Mouse (Mus musculus) erythroblast, adult 5-6 weeks (primary cell): ENCODE results near the gene Flii. TPM values are rescaled to one million over a fixed set of nuclear protein-coding genes. Genes with fewer than 3 reads are reported as not detected.

Experiments used
- ATAC-seq: replicated peaks from 2 replicates; pipeline ENCODE4 v1.8.0; 2016; ENCODE audit warnings: moderate number of reproducible peaks, mild to moderate bottlenecking, moderate TSS enrichment, inconsistent platforms; ENCODE audit not compliant: poor library complexity, low FRiP score, severe bottlenecking
- total RNA-seq, 2 experiments: library from RNA; stranded (forward) in 1 of 2; stranded (reverse) in 1 of 2; fragments of 150-400 nt in 1 of 2; fragments of 200-764, 138-1000 nt in 1 of 2; gene quantifications; 2 replicates each; pipeline versions ENCODE4 v1.2.3 to v1.2.4; 2015 to 2017; ENCODE audit warnings: low replicate concordance in 2 of 2

The Flii gene
- 26.9 and 54.8 TPM in 2 replicates for total RNA-seq (2015; ENCODE audit: low replicate concordance)
- 32.3 and 66.9 TPM in 2 replicates for total RNA-seq (2017; ENCODE audit: low replicate concordance)

DNA sequence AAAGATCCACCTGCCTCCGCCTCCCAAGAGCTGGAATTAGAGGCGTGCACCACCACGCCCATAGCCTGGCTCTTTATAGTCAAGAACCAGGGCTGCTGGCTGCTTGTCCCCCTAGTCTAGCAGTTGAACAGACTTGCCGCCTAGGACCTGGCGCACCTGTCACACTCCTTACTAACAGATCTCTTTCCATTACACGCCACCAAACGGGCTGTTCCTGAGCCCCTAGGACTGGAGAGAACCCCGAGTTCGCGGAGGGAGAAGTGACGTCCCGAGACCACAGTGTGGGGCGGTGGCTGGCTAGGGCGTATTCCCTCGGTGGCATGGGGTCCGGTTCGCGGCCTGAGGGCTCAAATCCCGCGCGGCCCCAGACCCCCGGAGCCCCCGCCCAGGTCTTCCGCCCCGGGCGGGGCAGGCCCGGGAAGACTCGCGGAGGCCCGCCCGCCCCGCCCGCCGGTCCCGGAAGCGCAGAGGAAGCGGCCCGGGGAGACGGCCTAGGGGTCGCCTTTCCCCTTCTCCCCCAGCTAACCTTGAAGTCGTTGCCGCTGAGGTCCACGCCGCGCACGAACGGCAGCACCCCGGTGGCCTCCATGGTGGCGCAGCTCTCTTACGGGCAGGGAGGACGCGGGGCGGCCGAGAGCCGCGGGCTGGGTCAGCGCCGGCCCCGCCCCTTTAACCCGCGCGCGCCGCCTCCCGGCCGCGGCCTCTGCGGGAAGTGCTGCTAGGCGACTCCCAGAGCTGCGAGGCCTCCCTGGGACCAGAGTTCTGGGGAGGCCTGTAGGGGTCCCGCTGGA lies at the start of gene Flii:
Gene Flii, minus strand, starts transcription at position 663 of the 791 bp plus-strand sequence.
- ATAC-seq: peak; percentile 69

DNA sequence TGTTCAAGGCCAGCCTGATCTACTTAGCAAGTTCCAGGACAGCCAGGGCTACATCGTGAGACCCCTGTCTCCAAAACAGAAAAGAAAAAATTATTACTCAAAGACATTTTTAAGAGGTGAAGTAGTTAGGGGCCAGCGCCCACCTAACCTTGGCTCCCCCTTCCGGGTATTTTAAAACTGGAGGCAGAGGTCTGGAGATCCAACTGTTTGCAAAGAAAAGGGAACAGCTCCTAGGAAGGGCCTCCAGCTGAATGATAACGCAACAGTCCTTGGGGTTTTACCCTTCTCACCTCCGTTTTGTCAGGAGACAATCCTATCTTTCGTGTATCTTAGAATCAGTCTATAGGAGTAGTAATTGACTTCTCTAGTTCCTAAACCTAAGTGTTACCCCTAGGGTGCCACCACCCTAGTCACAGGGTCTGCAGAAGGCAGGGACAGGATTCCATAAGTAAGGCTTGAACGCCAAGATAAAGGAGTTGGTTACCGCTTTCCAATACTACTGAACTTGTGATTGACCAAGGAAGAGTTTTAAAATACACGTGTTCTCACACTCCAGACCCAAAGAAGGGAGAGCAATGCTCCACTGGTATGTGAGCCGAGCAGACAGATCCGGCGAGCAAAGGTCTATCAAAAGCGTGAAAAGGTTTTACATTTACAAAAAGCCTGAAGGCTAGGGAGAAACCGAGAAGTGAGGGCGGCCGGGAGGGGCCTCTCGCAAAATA lies 49.2 kb upstream of the Flii start:
- ATAC-seq: peak; percentile 13

DNA sequence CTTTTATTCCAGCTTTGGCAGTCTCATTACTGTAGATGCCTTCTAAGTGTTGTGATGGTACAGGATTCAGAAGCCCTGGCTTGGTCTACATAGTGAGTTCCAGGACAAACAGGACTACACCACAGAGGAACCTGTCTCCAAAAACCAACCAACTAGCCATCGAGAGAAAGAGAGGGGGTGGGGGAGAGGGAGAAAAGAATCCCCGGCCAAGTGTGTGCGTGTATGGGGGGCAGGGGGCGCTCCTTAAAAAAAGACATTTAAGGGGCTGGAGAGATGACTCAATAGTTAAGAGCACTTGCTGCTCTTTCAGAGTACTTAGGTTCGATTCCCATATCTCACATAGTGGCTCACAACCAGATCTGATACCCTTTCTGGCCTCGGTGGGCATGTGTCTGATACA lies 48.5 kb upstream of the Flii start:
- ATAC-seq: no peak

DNA sequence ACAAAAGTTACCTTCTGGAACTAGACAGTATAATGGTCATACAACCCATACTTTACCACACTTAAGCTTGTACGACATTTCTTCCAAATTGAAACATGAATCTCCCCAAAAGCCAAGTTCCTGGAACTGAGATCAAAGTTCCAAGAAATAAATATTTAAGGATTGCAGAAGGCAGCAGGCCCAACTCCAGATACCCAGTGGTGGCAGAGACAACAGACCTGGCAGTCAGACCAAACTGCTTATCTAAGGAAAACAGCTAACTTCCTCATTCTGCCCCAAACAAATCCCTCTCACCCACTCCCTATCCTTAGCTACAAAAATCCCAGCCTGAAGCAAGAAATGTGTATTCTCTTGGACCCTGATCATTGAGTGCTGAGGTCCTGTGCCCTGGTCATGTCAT lies 47.8 kb upstream of the Flii start:
- no peak for ATAC-seq

DNA sequence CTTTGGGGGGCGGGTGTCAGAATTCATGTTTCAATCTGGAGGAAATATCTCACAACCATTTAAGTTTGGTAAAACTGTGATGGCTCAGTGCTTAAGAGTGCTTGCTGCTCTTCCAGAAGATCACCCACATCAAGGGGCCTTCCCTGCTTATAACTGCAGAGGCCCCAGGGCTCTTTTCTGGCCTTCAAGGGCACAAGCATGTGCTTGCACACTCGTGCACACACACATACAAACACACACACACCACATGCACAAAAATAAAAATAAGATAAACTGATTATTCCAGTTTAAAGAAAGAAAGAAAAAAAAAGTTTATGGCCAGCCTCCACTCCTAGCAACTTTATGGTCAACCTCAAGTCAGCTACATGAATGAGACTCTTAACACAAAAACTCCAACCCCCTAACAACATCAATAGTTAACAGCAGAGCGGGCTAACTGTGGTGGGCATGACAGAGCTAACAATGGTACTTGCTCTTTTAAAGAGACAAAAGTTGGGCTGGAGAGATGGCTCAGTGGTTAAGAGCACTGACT lies 47.2 kb upstream of the Flii start:
- no peak for ATAC-seq

DNA sequence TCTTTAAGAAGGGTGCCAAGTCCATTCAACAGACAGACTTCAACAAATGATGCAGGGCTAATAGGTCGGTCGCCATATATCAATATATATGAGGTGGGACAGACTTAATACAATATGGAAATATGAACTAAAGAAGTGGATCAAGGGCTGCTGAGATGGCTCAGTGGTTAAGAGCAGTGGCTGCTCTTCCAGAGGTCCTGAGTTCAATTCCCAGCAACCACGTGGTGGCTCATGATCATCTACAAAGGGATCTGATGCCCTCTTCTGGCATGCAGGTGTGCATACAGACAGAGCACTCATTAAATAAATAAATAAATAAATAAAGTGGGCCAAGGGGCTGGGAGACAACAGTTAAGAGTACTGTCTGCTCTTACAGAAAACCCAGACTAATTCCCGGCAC lies 45.1 kb upstream of the Flii start:
- no peak for ATAC-seq

DNA sequence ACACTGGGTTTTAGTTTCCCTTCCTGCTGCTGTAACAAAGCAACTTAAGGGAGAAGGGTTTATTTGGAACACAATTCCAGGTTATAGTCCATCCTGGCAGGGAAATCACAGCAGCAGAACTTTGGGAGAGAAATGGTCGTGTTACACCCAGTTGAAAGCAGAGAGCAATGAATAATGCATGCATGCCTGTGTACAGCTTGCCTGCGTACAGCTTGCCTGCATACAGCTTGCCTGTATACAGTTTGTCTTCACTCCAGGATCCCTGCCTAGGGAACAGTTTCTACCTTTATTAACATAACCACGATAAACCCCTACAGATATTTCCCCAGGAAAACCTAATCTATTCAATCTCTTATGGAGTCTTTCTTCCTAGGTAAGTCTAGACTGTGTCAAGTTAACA lies 43.7 kb upstream of the Flii start:
- ATAC-seq: no peak

DNA sequence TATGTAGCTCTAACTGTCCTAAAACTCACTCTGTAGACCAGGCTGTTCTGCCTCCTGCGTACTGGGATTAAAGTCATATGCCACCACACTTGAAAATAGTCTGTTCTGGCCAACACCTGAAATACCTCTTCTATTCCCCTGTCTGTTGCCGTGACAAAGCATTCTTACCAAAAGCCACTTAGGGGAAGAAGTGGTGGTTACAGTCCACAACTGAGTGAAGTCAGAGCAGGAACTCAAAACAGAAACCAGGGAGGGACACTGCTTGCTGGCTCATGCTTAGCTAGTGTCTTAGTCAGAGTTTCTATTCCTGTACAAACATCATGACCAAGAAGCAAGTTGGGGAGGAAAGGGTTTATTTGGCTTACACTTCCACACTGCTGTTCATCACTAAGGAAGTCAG lies 42.3 kb upstream of the Flii start:
- no peak for ATAC-seq

DNA sequence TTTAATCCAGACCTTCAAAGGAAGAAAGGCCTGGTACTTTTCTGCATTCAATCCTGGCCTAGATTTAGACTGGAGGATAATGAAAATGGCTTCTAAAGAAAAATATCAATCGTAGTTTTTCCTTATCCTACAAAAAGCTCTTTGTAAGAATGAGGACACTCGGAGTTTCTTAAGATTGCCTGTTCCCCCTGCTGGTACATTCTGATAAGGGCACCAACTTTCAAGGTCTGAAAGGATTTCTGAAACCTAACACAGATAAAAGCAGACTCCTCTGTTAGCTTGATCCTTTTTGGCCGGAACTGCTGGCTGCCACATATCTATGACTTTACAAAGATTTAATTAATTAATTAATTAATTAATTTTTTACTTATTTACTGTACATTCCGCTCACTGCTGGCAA lies 39.9 kb upstream of the Flii start:
- no peak for ATAC-seq

DNA sequence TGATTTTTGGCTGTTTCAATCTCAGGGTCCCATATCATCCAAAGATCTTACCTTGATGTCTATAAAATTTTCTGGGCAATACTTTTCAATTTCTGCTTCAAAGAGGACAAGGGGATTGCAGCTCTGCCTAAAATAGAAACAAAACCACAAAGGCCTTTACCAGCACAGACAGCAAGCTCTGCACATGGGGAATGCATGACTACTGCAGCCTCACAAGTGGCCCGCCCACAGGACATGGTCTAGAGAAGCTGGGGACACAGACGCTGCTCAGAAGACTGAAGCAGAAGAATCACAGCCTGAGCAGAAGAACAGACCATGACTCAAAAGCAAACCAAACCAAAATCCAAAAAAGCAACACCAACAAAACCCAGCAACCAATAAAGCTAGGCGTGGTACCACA lies 34.6 kb upstream of the Flii start:
- no peak for ATAC-seq

DNA sequence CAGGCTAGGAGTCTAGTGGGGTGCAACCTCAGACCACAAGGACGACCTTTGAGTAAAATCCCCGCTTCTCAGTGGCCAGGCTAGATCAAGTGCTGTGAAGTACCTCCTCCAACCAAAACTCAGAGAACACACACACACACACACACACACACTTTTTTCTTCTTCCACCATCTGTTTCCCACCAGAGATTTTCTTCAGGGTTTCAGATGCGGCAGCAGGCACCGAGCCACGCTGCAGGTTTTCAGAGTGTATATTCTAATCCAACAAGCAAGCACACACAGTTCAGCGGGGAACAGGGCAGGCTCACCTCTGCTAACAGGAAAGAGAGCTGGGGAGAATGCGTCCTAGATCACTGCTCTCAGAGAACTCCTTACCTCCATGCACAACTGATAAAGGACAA lies 28.5 kb upstream of the Flii start:
- ATAC-seq: no peak

DNA sequence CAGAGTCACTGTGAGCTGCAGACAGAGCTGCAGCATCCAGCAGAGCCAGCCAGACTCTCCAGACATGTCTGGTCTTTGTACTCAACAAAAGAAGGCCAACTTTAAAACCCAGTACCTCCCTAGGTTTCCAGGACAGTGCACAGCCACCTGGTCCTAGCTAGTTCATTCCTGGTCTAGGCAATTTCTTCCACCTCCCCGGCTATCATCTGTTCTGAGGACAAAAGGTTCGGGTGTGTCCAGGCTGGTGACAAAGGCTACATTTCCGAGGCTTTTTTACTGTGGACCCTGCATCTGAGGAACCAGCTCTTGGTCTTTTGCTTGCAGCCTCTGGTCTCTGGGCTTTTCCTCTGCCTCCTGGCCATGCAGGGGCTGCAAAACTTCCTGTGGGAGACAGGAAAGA lies 13.3 kb upstream of the Flii start:
- ATAC-seq: no peak

DNA sequence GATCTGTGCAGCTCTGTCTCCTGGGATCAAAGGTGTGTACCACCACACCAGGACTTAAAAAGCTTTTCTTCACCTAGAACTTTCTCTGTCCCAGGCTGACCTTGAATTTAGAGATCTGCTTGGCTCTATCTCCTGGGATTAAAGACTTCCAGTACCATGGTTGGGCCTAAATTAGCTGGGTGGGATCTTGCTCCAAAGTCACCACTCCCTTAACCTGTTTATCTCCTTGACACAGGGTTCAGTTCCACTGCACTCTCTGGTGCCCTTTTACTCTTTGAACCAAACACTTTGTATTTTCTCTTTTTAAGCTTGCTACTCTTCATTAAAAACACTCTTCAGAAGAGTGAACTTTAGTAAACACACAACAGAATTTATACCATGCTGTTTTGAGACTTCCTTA lies 10.4 kb upstream of the Flii start:
- ATAC-seq: peak; percentile 80

DNA sequence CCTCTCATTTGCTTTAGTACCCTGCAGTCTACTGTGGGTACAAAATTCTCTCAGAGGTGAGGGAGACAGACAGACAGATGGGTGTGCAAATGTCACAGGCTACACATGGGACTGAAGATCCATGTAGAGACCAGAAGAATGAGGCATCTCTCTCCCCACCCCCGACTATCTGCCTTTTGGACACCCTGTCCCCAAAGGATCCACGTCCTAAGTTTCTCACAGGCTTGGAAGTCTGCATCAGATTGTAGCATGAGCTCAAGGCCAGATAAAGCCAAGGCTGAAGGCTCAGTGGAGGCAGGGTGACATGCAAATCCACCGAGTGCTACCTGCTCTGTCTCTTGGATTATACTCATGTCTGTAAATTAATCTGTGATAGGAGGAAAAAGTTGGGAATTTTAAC lies 9.4 kb upstream of the Flii start:
- no peak for ATAC-seq

DNA sequence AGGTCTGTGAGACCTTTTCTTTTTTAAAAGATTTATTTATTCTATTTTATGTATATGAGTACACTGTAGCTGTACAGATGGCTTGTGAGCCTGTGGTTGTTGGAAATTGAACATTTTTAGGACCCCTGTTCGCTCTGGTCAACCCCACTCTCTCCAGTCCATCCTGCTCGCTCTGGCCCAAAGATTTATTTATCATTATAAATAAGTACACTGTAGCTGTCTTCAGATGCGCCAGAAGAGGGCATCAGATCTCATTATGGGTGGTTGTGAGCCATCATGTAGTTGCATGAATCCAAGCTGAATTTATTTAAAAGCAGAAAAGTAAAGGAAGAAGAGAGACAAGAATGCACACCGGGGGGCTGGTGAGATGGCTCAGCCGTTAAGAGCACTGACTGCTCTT lies 8.1 kb upstream of the Flii start:
- no peak for ATAC-seq

DNA sequence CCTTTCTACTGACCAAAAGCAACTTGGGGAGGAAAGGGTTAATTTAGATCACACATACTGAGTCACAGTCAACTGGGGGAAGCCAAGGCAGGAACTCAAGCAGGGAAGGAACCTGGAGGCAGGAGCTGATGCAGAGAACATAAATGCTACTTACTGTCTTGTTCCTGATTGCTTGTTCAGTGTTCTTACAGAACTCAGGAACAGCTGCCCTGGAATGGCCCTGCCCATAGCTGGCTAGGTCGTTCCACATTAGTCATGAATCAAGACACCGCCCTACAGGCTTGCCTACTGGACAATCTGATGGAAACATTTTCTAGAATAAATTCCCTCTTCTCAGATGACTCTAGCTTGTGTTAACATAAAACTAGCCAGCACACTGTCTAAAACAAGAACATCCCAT lies 7.1 kb upstream of the Flii start:
- ATAC-seq: no peak

DNA sequence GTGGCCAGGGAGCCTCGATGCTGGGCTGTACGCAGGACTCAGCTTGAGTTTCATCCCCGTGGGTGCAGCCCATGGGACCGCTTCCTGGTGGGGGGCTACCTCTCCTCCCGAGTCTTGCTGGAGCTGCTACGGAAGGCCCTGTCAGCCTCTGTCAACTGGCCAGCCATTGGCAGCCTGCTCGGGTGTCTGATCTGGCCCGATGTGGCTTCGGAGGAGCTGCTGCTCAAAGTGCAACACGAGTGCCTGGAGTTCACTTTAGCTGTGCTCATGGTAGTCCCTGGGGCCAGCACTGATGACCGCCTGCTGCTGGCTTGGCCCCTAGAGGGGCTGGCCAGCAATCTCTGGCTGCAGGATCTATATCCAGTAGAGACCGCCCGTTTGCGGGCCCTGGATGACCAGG lies 4.2 kb upstream of the Flii start:
- no peak for ATAC-seq

DNA sequence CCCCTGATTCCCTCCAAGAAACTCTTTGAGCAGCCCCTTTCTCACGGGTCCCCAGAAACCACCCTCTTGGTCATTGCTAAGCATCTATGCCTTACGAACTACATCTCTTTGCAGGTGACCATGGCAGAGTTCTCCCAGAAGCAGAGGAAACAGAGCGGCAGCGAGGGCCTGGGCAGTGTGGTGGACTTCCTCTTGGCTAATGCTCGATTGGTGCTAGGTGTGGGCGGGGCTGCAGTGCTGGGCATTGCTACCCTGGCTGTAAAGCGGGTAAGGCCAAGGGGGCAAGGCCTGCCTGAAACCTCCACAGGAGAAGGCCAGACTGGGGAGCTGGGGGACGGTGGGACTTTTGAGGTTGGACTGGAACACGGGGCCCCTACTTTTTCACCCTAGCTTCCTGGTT lies 3.1 kb upstream of the Flii start:
- no peak for ATAC-seq

DNA sequence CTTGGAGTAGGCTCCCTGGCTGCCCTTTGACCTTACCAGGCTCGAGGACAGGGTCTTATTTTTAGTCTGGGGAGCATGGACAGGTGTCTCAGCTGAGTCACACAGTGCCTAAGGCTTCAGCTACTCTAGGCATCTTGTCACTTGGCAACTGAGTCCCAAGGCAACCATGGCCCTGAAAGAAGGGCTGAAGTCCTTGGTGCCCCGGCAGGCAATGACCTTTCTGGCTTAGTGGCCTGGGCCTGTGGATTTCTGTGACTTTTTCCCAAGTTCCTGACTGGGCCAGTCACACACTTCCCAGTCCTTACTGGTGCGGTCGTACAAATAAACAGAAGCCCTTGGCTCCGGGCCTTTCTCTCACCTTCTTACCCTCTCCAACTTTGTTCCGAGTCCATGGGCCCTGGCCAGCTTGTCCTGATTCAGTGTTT lies 2.2 kb upstream of the Flii start:
- ATAC-seq: no peak

DNA sequence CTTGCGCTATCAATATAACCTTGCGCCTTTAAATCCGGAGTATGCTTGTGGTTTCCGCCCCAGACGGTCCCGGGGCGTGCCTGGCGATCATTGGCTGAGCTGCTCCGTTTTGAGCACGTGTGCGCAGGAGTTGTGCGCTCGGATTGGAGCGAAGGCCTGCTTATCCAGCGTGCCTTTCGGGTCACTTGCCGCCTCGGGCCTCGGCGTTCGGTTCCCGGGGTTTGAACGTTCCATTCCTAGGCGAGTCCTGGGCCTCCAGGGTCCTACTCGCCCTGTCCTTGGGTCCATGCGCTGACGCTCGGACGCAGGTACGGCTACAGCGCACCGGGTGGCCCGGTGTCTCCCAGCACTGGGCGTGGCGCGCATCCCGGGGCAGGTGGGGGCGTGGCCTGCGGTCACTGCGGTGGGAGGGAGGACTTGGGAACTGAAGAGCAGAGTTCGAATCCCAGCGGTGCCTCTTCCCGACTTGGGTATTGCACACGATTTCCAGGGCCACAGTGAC lies 1.2 kb upstream of the Flii start, which contains the start of gene Mief2:
Gene Mief2, plus strand, starts transcription at position 139 of the 502 bp plus-strand sequence.
- peak; percentile 87 for ATAC-seq
